Mouse (Mus musculus) cerebellum, postnatal 36 days (tissue): ENCODE results near the gene E130116L18Rik.
A peak's percentile ranks its signal among the peaks of the same experiment; 100 is the strongest.
"Not testable (repeated sequence)": the region's sequence is repeated elsewhere in the genome, so short reads cannot be mapped to it uniquely, and the experiment has no call there.

Experiments used
- DNase-seq, 2 experiments: peaks; one replicate each; pipeline ENCODE4 v3.0.0; 2021 to 2022; ENCODE audit warnings: mixed read lengths in 2 of 2

Gene E130116L18Rik

GRCm38 (mm10) chr5:25222752-25223702, at the start of gene E130116L18Rik:
Gene E130116L18Rik (minus strand): TSS chr5:25223153.
- DNase-seq: peak; percentile 92 to 93

GRCm38 (mm10) chr5:25268258-25268888, 45.4 kb upstream of the E130116L18Rik start:
- no peak for DNase-seq

- no peak for DNase-seq
These were observed 39.3 kb upstream of the E130116L18Rik start for GRCm38 (mm10) chr5:25262266-25262665.

GRCm38 (mm10) chr5:25261452-25261851, 38.5 kb upstream of the E130116L18Rik start:
- DNase-seq: no peak

GRCm38 (mm10) chr5:25256686-25257085, 33.7 kb upstream of the E130116L18Rik start:
- no peak for DNase-seq

- DNase-seq: no peak
These were observed 31.5 kb upstream of the E130116L18Rik start for GRCm38 (mm10) chr5:25254491-25254890.

GRCm38 (mm10) chr5:25252825-25253544, 30.0 kb upstream of the E130116L18Rik start:
- DNase-seq: no peak

- no peak for DNase-seq
These were observed 29.5 kb upstream of the E130116L18Rik start for GRCm38 (mm10) chr5:25252423-25252822.

- no peak for DNase-seq
These were observed 24.1 kb upstream of the E130116L18Rik start for GRCm38 (mm10) chr5:25247036-25247435.

GRCm38 (mm10) chr5:25246473-25246865, 23.5 kb upstream of the E130116L18Rik start:
- DNase-seq: no peak

- no peak for DNase-seq
These were observed 23.0 kb upstream of the E130116L18Rik start for GRCm38 (mm10) chr5:25245806-25246472.

GRCm38 (mm10) chr5:25243101-25243500, 20.1 kb upstream of the E130116L18Rik start:
- no peak for DNase-seq

- DNase-seq: not testable (repeated sequence)
These were observed 1.4 kb upstream of the E130116L18Rik start for GRCm38 (mm10) chr5:25224377-25224776.

- no peak for DNase-seq
These were observed 1.3 kb downstream of the E130116L18Rik start, which contains the start of gene Galnt11 for GRCm38 (mm10) chr5:25221604-25222003. Gene Galnt11 (plus strand): TSS chr5:25221904.

- no peak for DNase-seq
These were observed 7.9 kb downstream of the E130116L18Rik start for GRCm38 (mm10) chr5:25215006-25215405.

GRCm38 (mm10) chr5:25213216-25213615, 9.7 kb downstream of the E130116L18Rik start:
- not testable (repeated sequence) for DNase-seq

GRCm38 (mm10) chr5:25211872-25212271, 11.1 kb downstream of the E130116L18Rik start:
- DNase-seq: no peak

- no peak for DNase-seq
These were observed 32.4 kb downstream of the E130116L18Rik start for GRCm38 (mm10) chr5:25190521-25190920.

GRCm38 (mm10) chr5:25188802-25189201, 34.2 kb downstream of the E130116L18Rik start:
- no peak for DNase-seq

GRCm38 (mm10) chr5:25187727-25188126, 35.2 kb downstream of the E130116L18Rik start:
- DNase-seq: no peak

GRCm38 (mm10) chr5:25184594-25184993, 38.4 kb downstream of the E130116L18Rik start:
- no peak for DNase-seq

GRCm38 (mm10) chr5:25183595-25183994, 39.4 kb downstream of the E130116L18Rik start:
- DNase-seq: no peak
